Mouse (Mus musculus): ENCODE measurements around the gene Mdfi. TPM values are rescaled to one million over a fixed set of nuclear protein-coding genes. Genes with fewer than 3 reads are reported as not detected.

Gene Mdfi
- polyA plus RNA-seq, 1 experiment from 2014 or later, result 13.9 TPM

DNA sequence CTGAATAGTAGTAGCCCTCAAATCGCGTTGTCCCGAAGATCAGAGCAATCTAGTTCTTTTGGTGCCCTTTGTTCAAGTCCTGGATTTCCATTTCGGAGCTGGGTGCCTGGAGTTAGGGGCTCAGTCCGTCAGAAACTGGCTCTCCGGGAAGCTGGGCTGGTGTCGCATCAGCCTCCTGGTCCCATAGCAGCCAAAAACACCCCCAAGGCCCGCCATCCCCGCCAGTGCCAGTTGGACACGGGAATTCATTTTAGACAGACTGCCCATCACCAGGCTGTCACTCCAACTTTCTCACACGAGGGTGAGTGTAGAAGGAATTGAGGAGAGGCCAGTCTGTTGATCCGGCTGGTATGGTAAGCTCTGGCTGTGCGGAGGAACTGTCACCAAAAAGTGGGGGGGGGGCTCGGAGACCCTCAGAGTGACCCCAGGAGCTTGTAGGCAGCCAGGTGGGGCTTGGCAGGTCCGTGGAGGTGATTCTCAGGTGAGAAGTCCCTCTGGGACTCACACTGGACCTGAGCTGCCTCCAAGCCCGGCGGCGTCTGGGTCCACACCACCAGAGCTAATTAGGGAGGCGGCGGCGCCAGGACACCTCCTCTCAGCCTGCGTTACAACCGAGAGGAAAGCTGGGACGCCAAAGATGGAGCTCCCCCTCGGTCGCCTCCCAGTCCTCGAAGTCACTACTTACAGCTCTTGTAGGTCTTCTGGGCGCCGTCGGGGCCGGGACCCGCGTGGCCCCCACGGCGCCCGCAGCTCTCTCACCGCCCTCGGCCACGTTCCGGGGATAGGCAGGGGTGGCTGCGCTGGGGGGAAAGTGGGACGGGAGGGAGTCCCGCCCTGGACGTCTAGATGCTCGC is 636 bp downstream of the Mdfi start:
- WGBS, result 1% methylated on average over 43 of the region's 45 CpGs

DNA sequence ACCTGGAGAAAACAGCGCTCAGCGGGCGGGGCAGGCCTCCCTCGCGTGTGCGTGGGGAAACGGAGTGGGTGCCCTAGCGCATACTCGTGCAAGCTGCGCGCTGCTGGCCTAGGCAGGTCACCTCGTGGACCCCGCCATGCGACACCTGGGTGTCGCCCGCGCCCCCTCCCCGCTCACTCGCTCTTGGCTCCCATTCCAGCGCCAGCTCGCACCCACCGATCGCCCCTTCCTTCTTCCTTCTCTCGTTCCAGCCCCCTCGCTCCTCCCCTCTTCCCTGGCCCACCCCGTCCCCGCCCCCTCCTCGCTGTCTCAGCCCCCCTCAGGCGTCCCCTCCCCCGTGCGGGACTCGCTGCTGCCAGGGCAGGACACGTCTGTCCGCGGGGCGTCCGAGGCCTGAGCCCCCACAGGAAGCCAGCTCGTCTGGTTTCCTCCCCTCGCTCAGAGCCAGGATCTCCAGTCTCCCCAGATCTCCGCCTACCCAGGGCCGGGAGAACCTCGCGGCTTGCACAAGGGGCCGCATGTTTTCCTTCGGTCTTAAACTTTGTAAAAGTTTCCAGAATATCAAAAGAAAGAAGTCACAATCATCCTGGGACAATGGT is 1.4 kb downstream of the Mdfi start:
- H3K4me1 ChIP-seq (ENCODE audit: insufficient read depth, low read length), result peaks cover 47% of the 10 kb centered on the region
- peak overlapping the region; percentile 62 for H3K9ac ChIP-seq (replicated peaks; ENCODE audit: low read length)
- H3K27ac ChIP-seq (ENCODE audit: low read length), result peak overlapping the region; percentile 66
- peak; percentile 84 for ATAC-seq (ENCODE audit: low FRiP score, low TSS enrichment)
- peaks cover 37% of the 10 kb centered on the region for H3K27me3 ChIP-seq (ENCODE audit: insufficient read depth, low read length)
- peak overlapping the region; percentile 87 for H3K4me2 ChIP-seq (replicated peaks; ENCODE audit: low read depth, low read length)
- H3K36me3 ChIP-seq (ENCODE audit: insufficient read depth, low read length), result peaks cover 6% of the 10 kb centered on the region; the same call in 1 of the 2 replicates
- WGBS, result 0% methylated on average over 39 of the region's 45 CpGs
- peak overlapping the region; percentile 71 for H3K4me3 ChIP-seq (ENCODE audit: low read length)
- no peaks in the 10 kb centered on the region for H3K9me3 ChIP-seq (ENCODE audit: low read length)

More for the DNA sequence above, 636 bp downstream of the Mdfi start:
- Histone ChIP-seq H3K4me2 (replicated peaks; ENCODE audit: low read depth, low read length) (peak overlapping the region; percentile 87), H3K36me3 (ENCODE audit: insufficient read depth, low read length) (0 out of 2 replicates have a peak, but pooled peaks cover 3% of the 10 kb centered on the region), H3K9me3 (ENCODE audit: low read length) (no peaks in the 10 kb centered on the region), H3K27ac (ENCODE audit: low read length) (peak overlapping the region; percentile 66), H3K9ac (replicated peaks; ENCODE audit: low read length) (peak overlapping the region; percentile 62), H3K4me3 (ENCODE audit: low read length) (peak overlapping the region; percentile 71), H3K4me1 (ENCODE audit: insufficient read depth, low read length) (peaks cover 47% of the 10 kb centered on the region), H3K27me3 (ENCODE audit: insufficient read depth, low read length) (peaks cover 37% of the 10 kb centered on the region)
- ATAC-seq (ENCODE audit: low FRiP score, low TSS enrichment), result no peak

DNA sequence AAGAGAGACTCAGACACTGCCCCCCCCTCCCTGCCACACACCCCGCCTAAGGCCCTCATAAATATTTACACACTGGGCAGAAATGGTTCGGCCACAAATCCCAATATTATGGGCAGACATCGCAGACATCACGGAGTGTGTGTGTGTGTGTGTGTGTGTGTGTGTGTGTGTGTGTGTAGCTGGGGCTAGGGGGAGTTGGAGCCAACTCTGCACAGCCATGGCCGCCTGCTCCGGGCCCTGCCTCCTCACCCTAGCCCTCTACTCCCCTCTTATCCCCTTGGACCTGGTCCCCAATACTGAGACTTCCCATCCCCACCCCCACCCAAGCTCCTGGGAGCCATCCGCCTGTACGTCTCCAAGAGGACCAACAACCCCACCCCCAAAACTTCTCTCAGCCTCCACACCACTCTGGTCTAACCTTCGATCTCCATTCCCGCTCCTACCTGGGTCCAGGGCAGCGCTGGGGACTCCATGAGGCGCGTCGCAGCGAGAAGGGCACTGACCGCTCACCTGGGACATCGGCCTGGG is 1.9 kb downstream of the Mdfi start:
- H3K4me3 ChIP-seq (ENCODE audit: low read length), result peak overlapping the region; percentile 71
- H3K9me3 ChIP-seq (ENCODE audit: low read length), result no peaks in the 10 kb centered on the region
- peaks cover 42% of the 10 kb centered on the region for H3K4me1 ChIP-seq (ENCODE audit: insufficient read depth, low read length)
- H3K4me2 ChIP-seq (replicated peaks; ENCODE audit: low read depth, low read length), result peak overlapping the region; percentile 87
- peak overlapping the region; percentile 62 for H3K9ac ChIP-seq (replicated peaks; ENCODE audit: low read length)
- H3K27ac ChIP-seq (ENCODE audit: low read length), result peak overlapping the region; percentile 66
- 3% methylated on average over 17 of the region's 17 CpGs for WGBS
- ATAC-seq (ENCODE audit: low FRiP score, low TSS enrichment), result peak; percentile 66
- peaks cover 37% of the 10 kb centered on the region for H3K27me3 ChIP-seq (ENCODE audit: insufficient read depth, low read length)
- peaks cover 8% of the 10 kb centered on the region; the same call in 1 of the 2 replicates for H3K36me3 ChIP-seq (ENCODE audit: insufficient read depth, low read length)

- peaks cover 5% of the 10 kb centered on the region; the same call in 1 of the 2 replicates for H3K9me3 ChIP-seq (ENCODE audit: low read length)
- H3K9ac ChIP-seq (replicated peaks; ENCODE audit: low read length), result peak overlapping the region; percentile 8
- WGBS, result 47% methylated on average over 5 of the region's 5 CpGs
- ATAC-seq (ENCODE audit: low FRiP score, low TSS enrichment), result 0 out of 2 replicates have a peak, but pooled peaks have one; percentile 1
- peaks cover 42% of the 10 kb centered on the region for H3K4me1 ChIP-seq (ENCODE audit: insufficient read depth, low read length)
- H3K4me3 ChIP-seq (ENCODE audit: low read length), result peak overlapping the region; percentile 71
- peaks cover 37% of the 10 kb centered on the region for H3K27me3 ChIP-seq (ENCODE audit: insufficient read depth, low read length)
- H3K4me2 ChIP-seq (replicated peaks; ENCODE audit: low read depth, low read length), result peak overlapping the region; percentile 87
- peaks cover 15% of the 10 kb centered on the region for H3K36me3 ChIP-seq (ENCODE audit: insufficient read depth, low read length)
- H3K27ac ChIP-seq (ENCODE audit: low read length), result peak overlapping the region; percentile 28; the same call in 1 of the 2 replicates
Measured at GRCm38 (mm10) chr17:47831772-47832171, 2.7 kb downstream of the Mdfi start.

- Histone ChIP-seq H3K4me1 (ENCODE audit: insufficient read depth, low read length) (peaks cover 42% of the 10 kb centered on the region), H3K27ac (ENCODE audit: low read length) (no peak overlapping the region), H3K9ac (replicated peaks; ENCODE audit: low read length) (peak overlapping the region; percentile 8), H3K4me3 (ENCODE audit: low read length) (peak overlapping the region; percentile 71), H3K4me2 (replicated peaks; ENCODE audit: low read depth, low read length) (peak overlapping the region; percentile 87), H3K9me3 (ENCODE audit: low read length) (peaks cover 6% of the 10 kb centered on the region; the same call in 1 of the 2 replicates), H3K27me3 (ENCODE audit: insufficient read depth, low read length) (peaks cover 34% of the 10 kb centered on the region), H3K36me3 (ENCODE audit: insufficient read depth, low read length) (peaks cover 16% of the 10 kb centered on the region)
- 24% methylated on average over 9 of the region's 9 CpGs for WGBS
- ATAC-seq (ENCODE audit: low FRiP score, low TSS enrichment), result no peak
Measured at GRCm38 (mm10) chr17:47831161-47831560, 3.3 kb downstream of the Mdfi start.

DNA sequence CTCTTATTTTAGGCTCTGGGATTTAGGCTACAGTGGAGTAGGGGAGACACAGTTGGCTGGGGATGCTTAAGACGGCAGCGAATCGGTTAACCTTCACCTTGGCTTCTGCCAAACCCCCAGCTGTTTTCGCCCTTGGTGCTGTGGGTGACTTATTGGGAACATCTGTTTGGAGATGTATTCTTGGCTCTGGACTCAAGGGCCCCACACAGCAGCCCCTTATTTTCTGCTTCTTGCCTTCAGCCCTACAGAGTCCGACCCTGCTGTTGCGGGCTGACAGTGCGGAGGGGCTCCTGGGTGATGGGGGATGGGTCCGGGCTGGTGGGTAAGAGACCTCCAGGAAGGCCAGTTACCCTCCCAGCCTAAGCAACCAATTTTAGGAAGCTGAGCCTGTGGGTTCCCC is 13.2 kb downstream of the Mdfi start:
- Histone ChIP-seq H3K9ac (replicated peaks; ENCODE audit: low read length) (no peak overlapping the region), H3K4me1 (ENCODE audit: insufficient read depth, low read length) (peaks cover 5% of the 10 kb centered on the region; the same call in 1 of the 2 replicates), H3K4me3 (ENCODE audit: low read length) (no peak overlapping the region), H3K36me3 (ENCODE audit: insufficient read depth, low read length) (peaks cover 29% of the 10 kb centered on the region), H3K4me2 (replicated peaks; ENCODE audit: low read depth, low read length) (no peak overlapping the region), H3K27me3 (ENCODE audit: insufficient read depth, low read length) (no peaks in the 10 kb centered on the region), H3K9me3 (ENCODE audit: low read length) (no peaks in the 10 kb centered on the region), H3K27ac (ENCODE audit: low read length) (no peak overlapping the region)
- ATAC-seq (ENCODE audit: low FRiP score, low TSS enrichment), result peak; percentile 40; the same call in 1 of the 2 replicates
- WGBS, result 63% methylated on average over 8 of the region's 8 CpGs

DNA sequence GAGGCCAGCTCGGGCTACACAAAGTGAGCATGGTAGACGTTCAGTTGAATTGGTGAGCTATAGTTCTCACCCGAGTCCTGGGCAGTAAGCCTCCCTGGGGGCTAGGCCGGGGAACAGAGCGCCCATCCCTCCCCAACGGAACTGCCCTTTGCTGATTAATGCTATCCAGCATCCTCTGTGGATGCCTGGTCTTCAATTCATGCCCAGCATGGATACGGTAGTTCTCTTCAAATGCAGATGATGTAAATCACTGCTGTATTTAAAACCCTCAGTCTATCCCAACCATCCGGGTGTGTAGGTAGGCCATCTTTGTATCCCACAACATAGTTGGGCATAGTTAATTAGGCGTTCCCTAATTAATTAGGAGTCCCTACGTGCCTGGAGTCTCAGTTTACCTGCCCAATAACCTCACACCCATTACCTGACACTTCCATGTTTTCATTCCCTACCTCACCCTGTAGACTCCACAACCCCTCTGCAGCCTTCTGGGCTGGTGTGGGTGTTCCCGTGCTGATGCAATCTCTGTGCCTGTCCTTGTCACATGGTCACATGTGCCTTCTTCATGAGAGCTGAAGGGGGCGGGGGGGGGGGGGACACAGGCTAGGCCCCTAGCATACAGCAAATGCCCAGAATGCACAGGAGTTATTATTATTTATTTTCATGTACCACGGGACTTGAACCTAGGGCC is 16.3 kb downstream of the Mdfi start:
- Histone ChIP-seq H3K36me3 (ENCODE audit: insufficient read depth, low read length) (peaks cover 29% of the 10 kb centered on the region), H3K9ac (replicated peaks; ENCODE audit: low read length) (no peak overlapping the region), H3K4me1 (ENCODE audit: insufficient read depth, low read length) (peaks cover 27% of the 10 kb centered on the region), H3K9me3 (ENCODE audit: low read length) (no peaks in the 10 kb centered on the region), H3K27me3 (ENCODE audit: insufficient read depth, low read length) (peaks cover 18% of the 10 kb centered on the region), H3K4me3 (ENCODE audit: low read length) (no peak overlapping the region), H3K27ac (ENCODE audit: low read length) (no peak overlapping the region), H3K4me2 (replicated peaks; ENCODE audit: low read depth, low read length) (no peak overlapping the region)
- 88% methylated on average over 13 of the region's 13 CpGs for WGBS
- no peak for ATAC-seq (ENCODE audit: low FRiP score, low TSS enrichment)

DNA sequence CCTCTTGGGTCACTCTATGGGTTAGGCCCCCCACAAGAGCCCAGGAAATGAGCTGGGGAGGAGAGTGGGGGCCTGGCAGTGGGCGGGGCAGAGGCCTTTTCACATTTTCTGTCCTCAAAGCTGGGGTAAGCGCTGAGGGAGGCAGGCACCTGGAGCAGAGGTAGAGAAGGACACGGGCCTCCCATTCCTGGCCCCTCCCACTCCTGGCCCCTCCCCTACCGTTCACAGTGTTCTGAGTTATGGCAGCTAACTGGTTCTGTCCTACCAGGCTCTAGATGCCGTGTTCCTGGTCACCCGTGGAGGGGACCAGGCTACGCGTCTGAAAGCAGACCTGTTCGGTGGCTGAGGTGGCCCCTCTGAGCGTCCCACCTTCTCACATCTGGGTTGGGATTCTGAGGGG is 19.0 kb downstream of the Mdfi start:
- H3K9ac ChIP-seq (replicated peaks; ENCODE audit: low read length), result no peak overlapping the region
- H3K27me3 ChIP-seq (ENCODE audit: insufficient read depth, low read length), result peaks cover 22% of the 10 kb centered on the region
- no peaks in the 10 kb centered on the region for H3K9me3 ChIP-seq (ENCODE audit: low read length)
- peaks cover 23% of the 10 kb centered on the region for H3K36me3 ChIP-seq (ENCODE audit: insufficient read depth, low read length)
- peaks cover 43% of the 10 kb centered on the region for H3K4me1 ChIP-seq (ENCODE audit: insufficient read depth, low read length)
- 0 out of 2 replicates have a peak overlapping the region, but pooled peaks have one; percentile 27 for H3K4me2 ChIP-seq (replicated peaks; ENCODE audit: low read depth, low read length)
- peak; percentile 36; the same call in 1 of the 2 replicates for ATAC-seq (ENCODE audit: low FRiP score, low TSS enrichment)
- H3K27ac ChIP-seq (ENCODE audit: low read length), result no peak overlapping the region
- H3K4me3 ChIP-seq (ENCODE audit: low read length), result no peak overlapping the region
- WGBS, result 45% methylated on average over 10 of the region's 10 CpGs

- Histone ChIP-seq H3K36me3 (ENCODE audit: insufficient read depth, low read length) (peaks cover 16% of the 10 kb centered on the region), H3K4me1 (ENCODE audit: insufficient read depth, low read length) (peaks cover 43% of the 10 kb centered on the region), H3K4me2 (replicated peaks; ENCODE audit: low read depth, low read length) (no peak overlapping the region), H3K27ac (ENCODE audit: low read length) (peak overlapping the region; percentile 62), H3K9me3 (ENCODE audit: low read length) (no peaks in the 10 kb centered on the region), H3K9ac (replicated peaks; ENCODE audit: low read length) (no peak overlapping the region), H3K27me3 (ENCODE audit: insufficient read depth, low read length) (peaks cover 22% of the 10 kb centered on the region), H3K4me3 (ENCODE audit: low read length) (no peak overlapping the region)
- 32% methylated on average over 6 of the region's 6 CpGs for WGBS
- ATAC-seq (ENCODE audit: low FRiP score, low TSS enrichment), result no peak
Measured at GRCm38 (mm10) chr17:47814496-47814895, 20.0 kb downstream of the Mdfi start.
